Mouse (Mus musculus) CH12.LX (cell line): ENCODE measurements at regions not wholly inside any gene's neighbourhood (a gene's known extent, or its start where the extent isn't known, plus 50 kb on each side); places are given as distances from the start of the nearest gene placed in this dataset.

Experiments
- CTCF ChIP-seq, 2 experiments: IDR thresholded peaks in 1 of 2; conservative IDR thresholded peaks in 1 of 2; 2 replicates each; pipeline ENCODE4 v1.5.1; 2011 to 2012; ENCODE audit warnings: low read depth in 2 of 2, low read length in 2 of 2, improper control_type of control experiment in 1 of 2, inconsistent platforms in 1 of 2, mild to moderate bottlenecking in 1 of 2, moderate library complexity in 1 of 2
- E2F4 ChIP-seq: IDR thresholded peaks from 2 replicates; pipeline ENCODE4 v1.6.1; 2011; ENCODE audit warnings: low read depth, low read length, improper control_type of control experiment; ENCODE audit not compliant: insufficient replicate concordance
- ELF1 ChIP-seq: IDR thresholded peaks from 2 replicates; pipeline ENCODE4 v1.6.1; 2014; ENCODE audit warnings: low read depth, mild to moderate bottlenecking, inconsistent platforms, low read length, improper control_type of control experiment
- POLR2AphosphoS2 ChIP-seq: IDR thresholded peaks from 2 replicates; pipeline ENCODE4 v1.6.1; 2011; ENCODE audit warnings: low read depth, low read length, improper control_type of control experiment
- SIN3A ChIP-seq: IDR thresholded peaks from 2 replicates; pipeline ENCODE4 v1.6.1; 2012; ENCODE audit warnings: low read length, improper control_type of control experiment, inconsistent platforms
- TBP ChIP-seq: conservative IDR thresholded peaks from 2 replicates; pipeline ENCODE4 v1.6.1; 2011; ENCODE audit warnings: low read depth, low read length, improper control_type of control experiment
- ZNF384 ChIP-seq: IDR thresholded peaks from 2 replicates; pipeline ENCODE4 v1.6.1; 2012; ENCODE audit warnings: low read depth, low read length, improper control_type of control experiment, inconsistent platforms

GRCm38 (mm10) chr14:45962474-45962873 lies 304.5 kb upstream of the Ddhd1 start:
- no peak for TF ChIP-seq SIN3A
- TF ChIP-seq E2F4: no peak
- TF ChIP-seq ELF1: no peak
- TF ChIP-seq CTCF (conservative IDR thresholded peaks at IDR 0.05 in 1 of 2, IDR thresholded peaks at IDR 0.05 in 1 of 2; ENCODE audit: low read depth in 2 of 2, low read length in 2 of 2): no peak
- no peak for TF ChIP-seq TBP
- TF ChIP-seq POLR2AphosphoS2: no peak
- TF ChIP-seq ZNF384: no peak
